Mouse (Mus musculus) testis, postnatal 14 days (tissue): ENCODE results near the gene Ccdc188.

ENCODE experiments used
- DNase-seq: peaks from one replicate; pipeline ENCODE4 v3.0.0; 2021; ENCODE audit warnings: low spot score

The Ccdc188 gene

DNA sequence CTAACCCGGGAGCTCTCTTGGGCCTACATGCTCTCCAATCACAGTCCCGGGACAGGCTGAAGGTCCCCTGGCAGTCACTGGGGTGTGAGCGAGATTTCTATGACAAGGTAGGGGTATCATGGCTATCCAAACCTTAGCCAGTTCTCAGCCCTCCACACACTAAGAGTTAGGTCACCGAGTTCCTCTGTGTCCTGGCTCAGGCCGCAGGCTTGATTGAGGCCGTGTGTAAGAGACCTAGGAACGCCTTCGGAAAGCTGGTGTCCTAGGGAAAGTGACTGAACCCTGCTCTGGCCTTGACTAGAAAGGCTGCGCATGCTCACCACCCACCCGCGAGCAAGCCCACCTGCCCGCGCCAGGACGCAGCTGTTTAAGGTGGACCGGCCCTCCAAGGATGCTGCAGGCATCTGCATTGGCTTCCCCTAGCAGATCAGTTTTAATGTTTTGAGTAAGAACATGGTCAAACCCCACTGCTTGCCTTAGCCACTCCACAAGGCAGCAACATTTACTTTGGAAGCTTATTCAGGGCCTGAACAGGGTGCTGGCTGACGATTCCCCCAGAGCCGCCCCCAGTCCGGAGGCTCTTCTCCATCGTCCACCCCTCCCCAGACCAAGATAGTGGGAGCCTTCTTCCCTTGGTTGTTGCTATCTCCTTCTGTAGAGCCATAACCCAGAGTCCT lies 17.8 kb downstream of the Ccdc188 start:
- peak; percentile 80 for DNase-seq

DNA sequence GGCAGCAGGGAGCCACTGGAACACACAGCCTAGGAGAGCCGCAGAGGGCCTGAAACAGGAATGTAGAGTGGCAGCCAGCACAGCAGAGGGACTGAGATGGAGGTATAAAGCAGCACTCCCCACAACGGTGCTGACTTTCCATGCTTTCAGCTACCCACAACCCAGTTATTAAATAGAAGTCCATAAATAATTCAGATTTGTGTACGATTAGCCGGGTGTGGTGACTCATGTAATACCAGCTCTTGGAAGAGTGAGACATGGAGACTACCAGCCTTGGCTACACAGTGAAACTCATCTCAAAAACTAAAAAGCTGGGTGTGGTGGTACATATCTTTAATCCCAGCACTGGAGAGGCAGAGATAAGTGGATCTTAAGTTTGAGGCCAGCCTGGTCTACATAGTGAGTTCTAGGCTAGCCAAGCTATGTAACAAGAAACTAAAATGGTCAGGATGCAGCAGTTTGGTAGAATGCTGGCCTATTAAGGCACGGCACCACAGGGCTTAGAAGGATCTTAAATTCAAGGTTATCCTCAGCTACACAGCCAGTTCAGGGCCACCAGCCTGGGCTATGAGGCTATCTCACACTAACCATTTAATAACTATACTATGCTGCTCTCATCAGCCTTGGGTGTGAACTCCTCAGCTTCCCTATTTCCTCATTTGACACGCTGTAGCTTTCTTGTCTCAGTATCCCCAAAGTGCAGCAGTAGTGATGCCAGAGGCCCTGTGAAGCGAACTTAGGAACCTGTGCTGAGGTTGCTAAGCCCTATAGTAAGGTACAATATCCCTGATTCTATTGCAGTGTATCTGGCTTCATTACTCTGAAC lies 19.2 kb downstream of the Ccdc188 start:
- no peak for DNase-seq

DNA sequence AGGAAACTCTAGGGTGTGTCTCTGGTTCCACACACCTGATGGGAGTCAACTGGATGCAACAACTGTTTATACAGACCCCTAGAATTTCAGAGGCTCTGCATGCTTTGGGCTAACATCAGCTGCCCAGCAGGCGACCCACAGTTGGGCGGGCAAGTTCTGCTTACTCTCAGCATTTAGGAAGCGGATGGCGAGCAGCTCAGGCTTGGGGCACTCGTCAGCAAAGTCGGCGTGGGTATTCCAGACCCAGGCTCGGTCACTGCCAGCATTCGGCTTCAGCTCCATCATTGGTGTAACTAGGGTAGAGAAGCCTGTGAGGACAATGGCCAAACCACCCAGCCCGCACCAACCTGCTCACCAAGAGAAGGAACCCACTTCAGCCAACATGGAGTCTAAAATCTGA lies 23.9 kb downstream of the Ccdc188 start:
- no peak for DNase-seq

DNA sequence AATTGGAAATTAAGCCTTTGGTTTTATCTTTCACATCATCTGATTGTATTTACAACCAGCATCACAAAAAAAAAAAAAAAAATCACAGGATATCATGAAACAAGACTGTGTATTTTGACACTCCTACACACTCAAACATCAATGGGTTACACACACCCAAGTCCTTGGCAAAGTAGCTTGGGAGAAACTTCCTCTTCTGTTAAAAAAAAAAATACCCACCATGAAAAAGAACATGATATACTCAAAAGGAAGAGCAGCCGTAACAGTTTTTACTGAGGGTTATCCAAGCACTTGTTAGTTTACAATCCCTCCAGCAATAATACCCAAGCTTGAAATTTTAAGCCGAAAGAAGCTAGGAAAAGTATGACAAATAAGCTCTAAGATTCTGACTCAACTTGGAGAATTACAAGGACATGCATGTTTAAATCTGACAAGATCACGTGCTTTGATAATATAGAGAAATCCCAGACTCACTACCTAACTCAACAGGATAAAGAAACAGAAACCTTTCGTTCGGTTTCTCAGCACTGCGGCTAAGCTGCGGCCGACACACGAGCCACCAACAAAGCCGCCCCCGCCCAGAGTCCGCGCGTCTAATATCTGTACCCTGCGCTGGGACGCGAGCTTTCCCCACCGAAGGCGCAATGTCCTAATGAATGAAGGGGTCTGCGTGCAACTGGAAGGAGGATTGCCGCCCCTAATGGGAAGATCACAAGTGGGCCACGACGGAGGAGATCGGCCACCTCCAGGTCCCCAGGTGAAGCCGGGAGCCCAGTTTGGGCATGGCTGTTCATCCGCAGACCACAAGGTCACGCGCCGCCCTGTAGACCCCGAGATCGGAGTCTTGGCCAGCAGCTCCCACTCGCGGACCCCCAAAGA lies 30.1 kb downstream of the Ccdc188 start:
- no peak for DNase-seq

DNA sequence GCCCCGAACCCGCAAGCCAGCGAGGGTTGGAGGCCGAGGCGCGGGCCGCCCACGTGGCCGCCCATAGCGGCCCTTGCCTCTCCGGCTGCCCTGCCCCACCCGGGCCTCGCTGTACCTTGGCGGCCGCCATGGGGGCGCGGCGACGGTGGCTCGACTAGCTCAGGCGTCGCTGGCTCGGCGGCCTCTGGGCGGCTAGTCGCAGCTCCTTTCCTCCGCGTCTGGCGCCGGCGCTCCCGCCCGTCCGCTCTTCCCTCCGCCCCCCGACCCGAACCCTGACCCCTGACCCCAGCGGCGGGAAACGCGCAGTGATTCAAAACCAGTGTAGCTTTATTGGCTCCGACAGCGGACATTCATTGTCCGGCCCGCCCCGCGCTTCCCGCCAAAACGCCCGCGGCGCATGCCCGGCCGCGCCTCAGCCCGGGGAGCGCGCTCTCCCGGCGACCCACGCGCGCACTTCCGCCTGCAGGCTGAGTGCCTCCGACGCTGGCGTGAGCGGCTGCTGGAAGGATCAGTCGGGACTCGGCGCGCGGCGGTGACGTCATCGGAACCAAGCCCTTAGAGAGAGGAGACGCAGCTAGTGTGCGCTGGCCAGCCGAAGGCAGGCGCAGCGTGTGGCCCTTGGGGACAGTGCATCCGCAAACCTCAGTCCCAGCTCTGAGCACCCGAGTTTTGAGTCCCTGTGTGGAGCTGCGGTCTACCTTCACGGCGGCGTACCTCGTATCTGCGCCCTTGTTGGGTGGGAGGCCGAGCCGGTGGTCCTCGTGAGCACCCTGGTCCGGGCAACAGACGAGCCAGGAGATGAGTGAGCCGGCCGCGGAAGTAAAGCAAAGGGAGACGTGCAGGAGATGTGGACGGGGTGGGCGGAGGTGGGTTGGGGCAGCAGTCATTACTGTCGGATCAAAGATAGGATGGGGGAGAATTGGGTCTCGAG lies 31.0 kb downstream of the Ccdc188 start, which contains the start of the genes Trmt2a and Ranbp1:
Trmt2a (plus strand) TSS at position 247 of the 931 bp plus-strand sequence.
Ranbp1 (minus strand) TSS at position 300 of the 931 bp plus-strand sequence.
- DNase-seq: peak; percentile 99

DNA sequence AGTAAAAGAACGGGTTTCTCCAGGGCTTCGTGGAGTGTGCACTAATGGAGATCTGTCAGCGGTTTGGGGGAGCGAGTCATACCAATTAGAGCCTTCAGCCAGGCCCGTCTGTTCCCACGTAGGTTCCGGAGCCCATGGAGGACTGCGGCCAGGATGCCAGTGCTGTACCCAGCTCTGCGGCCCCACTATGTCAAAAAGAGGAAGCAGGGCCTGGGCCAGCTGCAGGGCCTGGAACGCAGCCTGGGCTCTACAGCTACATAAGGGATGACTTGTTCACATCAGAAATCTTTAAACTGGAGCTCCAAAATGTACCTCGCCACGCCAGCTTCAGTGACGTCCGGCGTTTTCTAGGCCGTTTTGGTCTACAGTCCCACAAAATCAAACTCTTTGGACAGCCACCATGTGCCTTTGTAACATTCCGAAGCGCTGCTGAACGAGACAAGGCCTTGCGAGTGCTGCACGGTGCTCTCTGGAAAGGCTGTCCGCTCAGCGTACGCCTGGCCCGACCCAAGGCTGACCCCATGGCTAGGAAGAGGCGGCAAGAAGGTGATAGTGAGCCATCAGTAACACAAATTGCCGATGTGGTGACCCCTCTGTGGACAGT lies 31.8 kb downstream of the Ccdc188 start:
- peak; percentile 57 for DNase-seq

DNA sequence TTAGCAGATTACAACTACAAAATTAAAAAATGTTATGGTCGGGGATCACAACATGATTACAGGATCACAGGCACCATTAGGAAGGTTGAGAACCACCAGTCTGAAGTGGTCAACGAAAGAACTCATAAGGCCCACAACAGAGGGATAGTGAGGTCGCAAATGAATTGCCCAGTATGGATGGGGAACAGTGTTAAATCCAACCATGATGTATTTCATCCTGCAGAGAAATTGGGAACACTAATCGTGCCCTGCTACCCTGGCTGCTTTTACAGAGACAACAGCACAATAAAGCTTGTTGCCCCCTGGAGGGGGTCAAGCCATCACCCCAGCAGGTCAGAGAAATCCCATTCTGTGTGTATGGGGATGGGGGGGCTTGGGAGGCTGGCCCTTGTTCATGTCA lies 32.6 kb downstream of the Ccdc188 start:
- DNase-seq: no peak

DNA sequence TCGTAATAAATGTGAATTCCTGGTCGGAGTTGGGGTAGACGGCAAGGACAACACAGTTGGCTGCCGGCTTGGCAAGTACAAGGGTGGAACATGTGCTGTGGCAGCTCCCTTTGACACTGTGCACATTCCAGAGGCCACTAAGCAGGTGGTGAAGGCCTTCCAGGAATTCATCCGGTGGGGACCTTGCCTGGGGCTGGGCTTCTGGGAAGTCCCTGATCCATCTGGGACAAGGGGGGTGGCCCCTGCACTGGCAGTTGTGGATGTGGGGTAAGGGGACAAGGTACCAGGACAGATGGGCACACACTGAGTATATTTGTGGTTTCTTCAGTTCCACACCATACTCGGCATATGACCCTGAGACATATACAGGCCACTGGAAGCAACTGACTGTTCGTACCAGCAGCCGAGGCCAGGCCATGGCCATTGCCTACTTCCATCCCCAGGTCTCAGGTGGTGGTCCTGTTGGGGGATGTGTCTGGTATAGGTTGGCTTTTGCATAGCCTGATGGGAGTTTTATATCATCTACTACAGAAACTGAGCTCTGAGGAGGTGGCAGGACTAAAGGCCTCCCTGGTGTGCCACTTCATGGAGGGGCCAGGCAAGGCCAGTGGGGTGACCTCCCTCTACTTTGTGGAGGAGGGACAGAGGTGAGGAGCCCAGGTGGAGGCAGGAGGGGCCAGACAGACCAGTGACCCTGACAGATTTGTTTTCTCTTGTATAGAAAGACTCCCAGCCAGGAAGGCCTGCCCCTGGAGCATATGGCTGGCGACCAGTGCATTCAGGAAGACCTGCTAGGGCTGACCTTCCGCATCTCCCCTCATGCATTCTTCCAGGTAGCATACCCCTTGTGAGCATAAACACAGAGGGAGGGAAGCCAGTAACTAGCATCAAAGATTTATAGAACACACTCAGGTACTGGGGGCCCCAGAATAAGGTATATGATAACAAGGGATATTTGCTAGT lies 33.4 kb downstream of the Ccdc188 start:
- no peak for DNase-seq

DNA sequence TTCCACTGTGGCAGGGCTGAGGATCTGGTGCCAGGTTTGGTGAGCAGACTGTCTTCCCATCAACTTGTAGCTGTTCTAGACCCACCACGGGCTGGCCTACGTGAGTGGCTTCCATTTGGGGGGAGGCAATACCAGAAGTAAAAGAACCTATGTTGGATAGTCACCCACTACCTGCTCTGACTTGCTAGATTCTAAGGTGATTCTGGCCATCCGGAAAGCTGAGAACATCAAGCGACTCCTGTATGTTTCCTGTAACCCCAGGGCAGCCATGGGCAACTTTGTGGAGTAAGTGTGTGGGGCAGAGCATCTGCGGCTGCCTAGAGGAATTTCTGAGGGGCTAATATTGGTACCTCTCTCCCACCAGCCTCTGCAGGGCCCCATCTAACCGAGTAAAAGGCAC lies 35.1 kb downstream of the Ccdc188 start:
- no peak for DNase-seq

DNA sequence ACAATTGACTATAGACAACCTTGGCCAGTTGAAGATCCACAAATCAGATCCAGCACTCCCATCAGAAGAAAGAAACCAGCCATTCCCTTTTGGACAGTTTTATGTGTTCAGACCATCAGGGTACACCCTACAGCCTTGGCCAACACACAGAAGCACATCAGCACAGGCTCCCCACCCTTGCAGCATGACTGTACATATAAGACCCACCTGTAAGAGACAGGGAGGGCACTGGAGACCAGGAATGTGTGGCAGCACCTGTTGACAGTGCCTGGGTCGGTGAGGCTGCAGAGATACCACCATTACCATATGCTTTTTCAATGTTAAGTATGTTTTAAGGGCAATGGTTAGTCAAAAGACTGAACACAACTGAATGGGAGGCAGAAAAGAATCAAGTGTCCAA lies 36.2 kb downstream of the Ccdc188 start:
- DNase-seq: no peak

DNA sequence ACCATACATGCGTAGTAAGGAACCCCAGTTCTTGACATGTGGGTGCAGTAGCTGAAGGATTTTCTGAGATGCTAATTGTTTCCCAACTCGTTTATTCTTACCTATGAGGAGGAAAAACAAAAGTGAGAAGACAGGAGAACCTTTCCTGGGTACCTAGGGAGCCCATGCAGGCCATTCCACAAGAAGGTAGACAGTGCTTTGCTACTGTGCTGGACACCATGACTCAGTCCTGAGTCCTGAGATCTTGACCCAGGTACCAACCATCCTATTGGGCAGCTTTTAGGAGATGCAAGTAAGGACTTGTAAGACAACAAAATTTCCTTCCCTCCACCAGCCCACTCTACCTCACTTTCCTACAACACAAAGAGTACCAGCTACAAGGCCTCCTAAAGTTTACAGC lies 40.5 kb downstream of the Ccdc188 start, which contains the start of gene Gm49776:
Gm49776 (minus strand) TSS at position 101 of the 400 bp plus-strand sequence.
- no peak for DNase-seq

DNA sequence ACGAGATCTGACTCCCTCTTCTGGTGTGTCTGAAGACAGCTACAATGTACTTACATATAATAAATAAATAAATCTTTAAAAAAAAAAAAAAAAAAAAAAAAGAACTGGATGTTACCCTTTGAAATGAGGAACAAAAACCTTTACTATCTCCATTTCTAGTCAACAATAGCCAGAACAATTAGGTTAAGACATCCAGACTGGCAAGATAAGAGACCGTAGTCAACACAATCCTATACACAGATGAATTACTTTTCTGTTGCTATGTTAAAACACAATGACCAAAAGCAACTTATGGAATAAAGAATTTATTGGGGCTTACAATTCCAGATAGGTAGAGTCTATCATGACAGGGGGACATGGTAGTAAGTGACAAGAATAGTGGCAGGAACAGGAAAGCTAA lies 47.3 kb downstream of the Ccdc188 start:
- no peak for DNase-seq

DNA sequence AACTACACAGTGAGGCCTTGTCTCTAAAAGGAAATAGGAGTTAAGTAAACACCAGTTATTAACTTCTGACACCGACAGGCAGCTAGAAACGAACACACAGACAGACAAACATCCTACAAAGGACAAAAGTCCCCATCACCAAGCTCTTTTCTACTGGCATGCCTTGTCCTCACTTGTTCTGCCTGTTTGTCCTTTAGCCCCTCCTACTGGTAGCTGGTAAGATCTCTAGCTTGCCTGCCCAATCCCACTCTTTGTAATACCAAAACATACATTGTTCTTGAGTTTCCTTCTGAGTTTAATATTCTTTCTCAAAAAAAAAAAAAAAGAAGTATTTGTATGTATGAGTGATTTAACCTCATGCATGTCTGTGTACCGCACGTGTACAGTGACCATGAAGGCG lies 50.5 kb downstream of the Ccdc188 start:
- DNase-seq: no peak
